Mouse (Mus musculus): ENCODE results near the gene Gsap.
A peak's percentile ranks its signal among the peaks of the same experiment; 100 is the strongest.

GRCm38 (mm10) chr5:21246794-21247193, 60.7 kb downstream of the Gsap start:
- no peak for TF ChIP-seq CTCF (IDR thresholded peaks at IDR 0.05; ENCODE audit: control insufficient read depth, insufficient read depth, insufficient read length)
- no peak for TF ChIP-seq USF1 (IDR thresholded peaks at IDR 0.05; ENCODE audit: low read depth)
- TF ChIP-seq MYOG (IDR thresholded peaks at IDR 0.05; ENCODE audit: control insufficient read depth, extremely low read depth, insufficient read length), result no peak
- TF ChIP-seq CEBPB (IDR thresholded peaks at IDR 0.05; ENCODE audit: low read depth), result no peak
- no peak for TF ChIP-seq MAX (IDR thresholded peaks at IDR 0.05)
- TF ChIP-seq MYOD1 (IDR thresholded peaks at IDR 0.05; ENCODE audit: control insufficient read depth, insufficient read length, low read depth), result peak; percentile 24
- peak; percentile 77 for TF ChIP-seq FOSL1 (IDR thresholded peaks at IDR 0.05; ENCODE audit: insufficient read depth, low read length, poor library complexity, severe bottlenecking)

Measured in C2C12 (cell line).